Mouse (Mus musculus) lung, embryonic 15.5 days (tissue): Measurements from ENCODE around the gene Shc3. TPM values are rescaled to one million over a fixed set of nuclear protein-coding genes. Genes with fewer than 3 reads are reported as not detected.
A peak's percentile ranks its signal among the peaks of the same experiment; 100 is the strongest.

ENCODE experiments used
- ATAC-seq: fragments of 200-750 bp; cut with Nextera tagmentation; 2 replicates; pipeline ENCODE4 v1.8.0; 2017; ENCODE audit warnings: moderate number of reproducible peaks, borderline replicate concordance; ENCODE audit not compliant: low FRiP score, low TSS enrichment; ENCODE audit errors: extremely low read depth
- H3K27ac ChIP-seq: fragments of 300-500 bp; sonication (generic); 2 replicates; pipeline ENCODE4 v1.5.1; 2015; ENCODE audit warnings: moderate library complexity, mild to moderate bottlenecking, inconsistent platforms
- H3K27me3 ChIP-seq: fragments of 300-500 bp; sonication (generic); 2 replicates; pipeline ENCODE4 v1.6.1; 2015; ENCODE audit warnings: inconsistent platforms
- H3K36me3 ChIP-seq: fragments of 300-500 bp; sonication (generic); 2 replicates; pipeline ENCODE4 v1.6.1; 2015; ENCODE audit warnings: inconsistent platforms
- H3K4me1 ChIP-seq: fragments of 300-500 bp; sonication (generic); 2 replicates; pipeline ENCODE4 v1.6.1; 2015; ENCODE audit warnings: inconsistent platforms
- H3K4me2 ChIP-seq: fragments of 300-500 bp; sonication (generic); 2 replicates; pipeline ENCODE4 v1.6.1; 2015; ENCODE audit warnings: inconsistent platforms, mild to moderate bottlenecking, moderate library complexity
- H3K4me3 ChIP-seq: fragments of 300-500 bp; sonication (generic); 2 replicates; pipeline ENCODE4 v1.5.1; 2015; ENCODE audit warnings: mild to moderate bottlenecking, inconsistent platforms
- H3K9ac ChIP-seq: fragments of 300-500 bp; sonication (generic); 2 replicates; pipeline ENCODE4 v1.6.1; 2015; ENCODE audit warnings: inconsistent platforms
- H3K9me3 ChIP-seq: fragments of 300-500 bp; sonication (generic); 2 replicates; pipeline ENCODE4 v1.6.1; 2016; ENCODE audit warnings: inconsistent platforms
- WGBS: fragments of 180-500 bp; shearing (Covaris S2); methylation state at CpG from one replicate; pipeline ENCODE4 v1.1.7; 2015; 5-methylcytosine and 5-hydroxymethylcytosine counted together
- polyA plus RNA-seq: library from polyadenylated mRNA; unstranded; fragments of >200 nt; fragmentation: Nextera tagmentation; extraction: Ambion mirVana; gene quantifications from 2 replicates; pipeline ENCODE4 v1.2.1, GENCODE M21; 2015

Shc3 gene
- polyA plus RNA-seq, 1 experiment from 2014 or later = 0.25 TPM

DNA sequence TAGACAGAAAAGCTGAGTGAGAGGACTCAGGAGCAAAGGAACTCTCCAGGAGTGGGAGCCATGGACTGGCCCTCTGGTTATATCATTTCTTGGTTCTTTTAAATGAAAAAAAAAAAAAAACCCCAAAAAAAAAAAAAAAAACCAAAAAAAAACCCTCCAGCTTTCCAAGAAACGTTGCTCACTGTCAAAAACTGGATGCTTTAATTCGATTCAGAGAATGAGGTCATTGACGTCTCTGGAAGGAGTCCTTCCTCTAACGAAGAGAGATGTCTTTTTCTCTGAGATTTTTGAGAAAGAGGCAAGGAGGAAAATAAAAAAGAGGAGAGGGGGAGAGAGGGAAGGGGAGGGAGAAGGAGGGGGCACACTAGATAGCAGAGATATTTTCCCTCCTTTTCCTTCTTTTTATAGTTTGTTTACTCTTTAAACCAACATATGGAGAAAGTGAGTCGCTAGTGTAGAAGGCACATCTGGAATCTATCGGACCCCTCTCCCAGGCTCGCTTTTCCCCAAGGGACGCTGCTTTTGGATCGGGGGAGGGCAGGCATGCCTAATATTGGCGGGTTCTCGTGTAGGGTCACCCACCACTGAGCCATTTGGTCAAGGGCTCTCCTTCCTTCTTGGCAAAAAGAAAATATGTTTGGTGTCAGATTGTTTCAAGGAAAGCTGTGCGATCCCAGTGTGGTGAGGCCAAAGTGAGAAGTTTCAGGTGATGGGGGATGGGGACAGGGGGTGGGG lies 157.4 kb downstream of the Shc3 start:
- H3K4me3 ChIP-seq = peak overlapping the region; percentile 61
- no peaks in the 10 kb centered on the region for H3K9me3 ChIP-seq
- WGBS = 25% methylated on average over 12 of the region's 12 CpGs
- no peak for ATAC-seq
- peak overlapping the region; percentile 70 for H3K4me2 ChIP-seq
- H3K9ac ChIP-seq = peak overlapping the region; percentile 53
- H3K27me3 ChIP-seq = 0 out of 2 replicates have a peak, but pooled peaks cover 7% of the 10 kb centered on the region
- peaks cover 40% of the 10 kb centered on the region for H3K4me1 ChIP-seq
- peaks cover 15% of the 10 kb centered on the region for H3K36me3 ChIP-seq
- H3K27ac ChIP-seq = peak overlapping the region; percentile 86

DNA sequence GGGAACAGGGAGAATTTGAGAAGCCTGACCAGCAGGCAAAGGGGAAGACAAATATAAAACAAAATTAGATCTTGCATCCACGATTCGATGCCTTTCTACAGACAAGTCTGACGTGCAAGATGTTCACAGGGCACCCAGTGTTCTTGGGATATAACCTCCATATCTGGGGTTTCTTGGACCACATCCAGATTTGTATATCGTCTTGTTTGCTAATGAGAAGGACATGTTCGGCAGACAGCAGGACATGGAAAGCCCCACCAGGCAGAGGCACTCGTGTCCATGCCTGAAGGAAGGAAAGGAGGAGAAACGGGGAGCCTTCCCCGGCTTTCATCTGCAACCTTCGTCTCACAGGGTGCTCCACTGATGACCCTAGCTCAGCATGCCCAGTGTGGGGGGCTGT lies 158.0 kb downstream of the Shc3 start:
- ATAC-seq = no peak
- 37% methylated on average over 9 of the region's 9 CpGs for WGBS
- peak overlapping the region; percentile 53 for H3K9ac ChIP-seq
- H3K4me3 ChIP-seq = peak overlapping the region; percentile 61
- peak overlapping the region; percentile 70 for H3K4me2 ChIP-seq
- peaks cover 15% of the 10 kb centered on the region for H3K36me3 ChIP-seq
- H3K27me3 ChIP-seq = 0 out of 2 replicates have a peak, but pooled peaks cover 7% of the 10 kb centered on the region
- H3K4me1 ChIP-seq = peaks cover 34% of the 10 kb centered on the region
- peak overlapping the region; percentile 86 for H3K27ac ChIP-seq
- no peaks in the 10 kb centered on the region for H3K9me3 ChIP-seq

DNA sequence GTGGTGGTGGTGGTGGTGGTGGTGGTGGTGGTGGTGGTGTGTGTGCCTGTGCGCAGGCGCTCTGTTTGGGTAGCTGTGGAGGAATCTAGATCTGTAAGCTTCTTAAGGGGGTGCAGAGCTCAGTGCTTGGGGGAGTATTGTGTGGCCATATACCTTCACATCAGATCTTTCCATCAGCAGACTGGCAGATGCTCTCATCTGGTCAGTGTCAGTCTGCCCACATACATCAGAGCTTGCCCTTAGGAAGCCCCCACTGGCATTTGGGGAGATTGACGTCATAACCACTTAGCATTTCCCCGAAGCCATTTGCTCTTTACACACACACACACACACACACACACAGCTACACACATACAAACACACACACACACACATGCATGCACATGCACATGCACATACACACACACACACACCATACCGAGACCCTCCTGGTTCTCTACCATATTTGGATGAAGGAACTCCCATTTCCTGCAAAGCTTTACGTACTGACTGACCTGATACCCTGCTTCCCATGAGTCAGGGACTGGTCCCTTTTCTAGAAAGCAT lies 159.2 kb downstream of the Shc3 start:
- Histone ChIP-seq H3K9ac (peak overlapping the region; percentile 53), H3K4me1 (peaks cover 26% of the 10 kb centered on the region), H3K4me3 (peak overlapping the region; percentile 61), H3K27ac (peak overlapping the region; percentile 86), H3K27me3 (0 out of 2 replicates have a peak, but pooled peaks cover 7% of the 10 kb centered on the region), H3K9me3 (no peaks in the 10 kb centered on the region), H3K4me2 (peak overlapping the region; percentile 70), H3K36me3 (peaks cover 6% of the 10 kb centered on the region)
- ATAC-seq = no peak
- WGBS = 29% methylated on average over 6 of the region's 6 CpGs

DNA sequence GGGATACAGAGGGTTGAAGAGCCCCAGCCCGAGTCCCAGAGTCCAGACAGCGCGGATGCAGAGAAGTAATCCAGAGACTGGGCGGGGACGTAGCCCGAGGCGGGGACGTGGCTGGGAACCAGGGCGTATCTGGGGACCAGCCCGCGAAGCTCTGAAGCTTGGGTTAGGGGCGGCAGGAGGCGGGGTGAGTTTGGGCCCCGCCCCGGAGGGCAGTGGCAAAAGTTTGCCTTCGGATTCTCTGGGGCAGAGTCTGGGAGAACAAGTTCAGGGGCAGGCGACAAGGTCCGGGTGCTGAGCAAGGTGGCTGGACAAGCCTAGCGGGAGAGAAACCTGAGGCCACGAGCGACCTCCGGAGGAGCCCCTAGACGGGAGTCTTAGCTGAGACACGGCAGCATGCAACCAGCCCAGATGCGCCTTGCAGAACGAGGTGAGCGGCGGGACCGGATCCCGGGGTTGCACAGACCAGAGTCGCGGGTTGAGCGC lies 160.7 kb downstream of the Shc3 start, which contains the start of gene S1pr3:
Gene S1pr3, plus strand, starts transcription at position 121 of the 483 bp plus-strand sequence.
- 2% methylated on average over 33 of the region's 33 CpGs for WGBS

DNA sequence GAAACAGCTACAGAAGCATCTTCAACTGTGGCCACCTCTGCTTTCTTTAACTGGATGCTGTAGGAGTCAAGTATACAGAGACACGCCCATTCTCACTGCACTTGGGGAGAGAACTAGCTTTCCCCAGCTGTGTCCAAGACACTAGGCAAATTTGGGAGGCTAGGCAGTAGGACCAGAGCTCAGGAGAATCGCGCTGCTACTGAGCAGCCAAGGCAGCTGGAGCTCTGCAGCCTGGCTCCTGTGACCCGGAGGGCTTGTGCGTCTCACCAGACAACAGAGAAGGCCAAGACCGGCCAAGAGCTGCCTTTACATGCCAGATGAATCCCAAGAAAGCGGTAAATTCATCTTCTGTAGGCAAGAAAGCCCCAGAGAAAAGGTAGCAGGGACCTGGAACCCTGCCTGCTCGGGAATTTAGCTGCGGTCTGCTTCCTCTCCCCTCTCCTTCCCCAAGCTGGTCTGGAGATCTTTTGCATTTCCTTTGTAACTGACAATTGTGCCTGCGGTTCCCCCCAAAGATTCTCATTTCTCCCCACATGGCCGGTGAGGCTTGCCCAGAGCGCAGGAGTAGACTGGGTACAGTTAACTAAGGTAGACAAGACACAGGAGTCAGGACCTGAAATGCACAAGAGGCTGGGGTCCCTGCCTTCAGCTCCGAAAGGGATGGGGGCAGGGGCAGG lies 161.5 kb downstream of the Shc3 start:
- H3K27me3 ChIP-seq = 0 out of 2 replicates have a peak, but pooled peaks cover 7% of the 10 kb centered on the region
- H3K36me3 ChIP-seq = no peaks in the 10 kb centered on the region
- H3K4me3 ChIP-seq = peak overlapping the region; percentile 61
- H3K4me1 ChIP-seq = peaks cover 20% of the 10 kb centered on the region
- H3K4me2 ChIP-seq = peak overlapping the region; percentile 70
- no peaks in the 10 kb centered on the region for H3K9me3 ChIP-seq
- no peak for ATAC-seq
- WGBS = 28% methylated on average over 13 of the region's 13 CpGs
- peak overlapping the region; percentile 68 for H3K27ac ChIP-seq
- peak overlapping the region; percentile 70 for H3K9ac ChIP-seq

More for the DNA sequence above, 160.7 kb downstream of the Shc3 start, which contains the start of gene S1pr3:
- H3K9me3 ChIP-seq = no peaks in the 10 kb centered on the region
- peaks cover 28% of the 10 kb centered on the region for H3K4me1 ChIP-seq
- peak within 1 kb of the TSS; percentile 86 for H3K27ac ChIP-seq
- no peaks in the 10 kb centered on the region for H3K36me3 ChIP-seq
- H3K4me3 ChIP-seq = peak within 1 kb of the TSS; percentile 61
- H3K27me3 ChIP-seq = 0 out of 2 replicates have a peak, but pooled peaks cover 7% of the 10 kb centered on the region
- H3K4me2 ChIP-seq = peak within 1 kb of the TSS; percentile 70
- peak within 1 kb of the TSS; percentile 70 for H3K9ac ChIP-seq
- peak; percentile 88 for ATAC-seq

DNA sequence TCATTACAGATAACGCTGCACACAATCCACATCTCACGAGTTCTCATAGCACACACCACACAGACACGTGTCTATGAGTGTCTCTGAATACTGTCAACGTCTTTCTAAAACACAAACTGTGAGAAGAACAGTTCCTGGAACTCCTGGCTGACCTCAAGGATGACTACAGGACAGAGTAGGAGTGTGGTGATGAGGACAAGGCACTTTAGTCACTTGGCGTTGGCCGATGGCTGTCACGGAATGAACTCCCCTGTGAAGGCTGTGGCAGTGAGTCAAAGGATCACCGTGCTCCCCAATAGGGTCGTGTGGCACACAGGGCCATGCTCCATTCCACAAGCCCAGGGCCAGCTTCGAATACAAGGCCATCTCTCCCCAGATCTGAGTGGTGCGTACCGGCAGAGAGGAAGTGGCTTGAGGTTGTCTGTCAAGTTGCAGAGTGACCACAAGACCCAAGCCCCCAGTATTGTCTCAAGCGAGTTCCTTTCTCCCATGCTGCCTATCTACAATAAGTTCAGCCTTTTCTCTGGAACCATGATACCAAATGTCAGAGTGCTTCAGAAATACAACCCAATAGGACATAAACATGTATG lies 163.4 kb downstream of the Shc3 start:
- Histone ChIP-seq H3K9ac (no peak overlapping the region), H3K4me3 (no peak overlapping the region), H3K27ac (no peak overlapping the region), H3K4me1 (peaks cover 21% of the 10 kb centered on the region), H3K36me3 (no peaks in the 10 kb centered on the region), H3K9me3 (no peaks in the 10 kb centered on the region), H3K27me3 (0 out of 2 replicates have a peak, but pooled peaks cover 7% of the 10 kb centered on the region), H3K4me2 (no peak overlapping the region)
- WGBS = 49% methylated on average over 13 of the region's 13 CpGs
- ATAC-seq = no peak

DNA sequence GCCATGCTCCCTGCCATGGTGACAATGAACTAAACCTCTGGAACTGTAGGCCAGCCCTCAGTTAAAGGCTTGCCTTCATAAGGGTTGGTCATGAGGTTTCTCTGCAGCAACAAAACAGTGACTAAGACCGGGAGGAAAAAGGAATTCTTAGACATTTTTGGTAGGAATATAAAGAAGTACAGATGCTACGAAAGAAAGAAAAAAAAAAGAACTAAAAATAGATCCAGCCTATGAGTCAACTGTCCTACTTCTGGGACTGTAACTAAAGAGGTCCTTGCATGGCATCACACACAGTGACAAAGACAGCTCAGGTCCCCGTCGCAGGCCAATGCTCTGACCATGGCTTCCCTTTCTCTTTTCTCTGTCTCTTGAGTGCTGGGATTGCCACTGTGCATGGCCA lies 164.7 kb downstream of the Shc3 start:
- H3K27ac ChIP-seq = no peak overlapping the region
- peaks cover 27% of the 10 kb centered on the region for H3K4me1 ChIP-seq
- H3K4me2 ChIP-seq = no peak overlapping the region
- no peak overlapping the region for H3K4me3 ChIP-seq
- no peaks in the 10 kb centered on the region for H3K36me3 ChIP-seq
- H3K27me3 ChIP-seq = 0 out of 2 replicates have a peak, but pooled peaks cover 7% of the 10 kb centered on the region
- WGBS = 72% methylated on average over 4 of the region's 4 CpGs
- no peaks in the 10 kb centered on the region for H3K9me3 ChIP-seq
- no peak overlapping the region for H3K9ac ChIP-seq
- no peak for ATAC-seq

DNA sequence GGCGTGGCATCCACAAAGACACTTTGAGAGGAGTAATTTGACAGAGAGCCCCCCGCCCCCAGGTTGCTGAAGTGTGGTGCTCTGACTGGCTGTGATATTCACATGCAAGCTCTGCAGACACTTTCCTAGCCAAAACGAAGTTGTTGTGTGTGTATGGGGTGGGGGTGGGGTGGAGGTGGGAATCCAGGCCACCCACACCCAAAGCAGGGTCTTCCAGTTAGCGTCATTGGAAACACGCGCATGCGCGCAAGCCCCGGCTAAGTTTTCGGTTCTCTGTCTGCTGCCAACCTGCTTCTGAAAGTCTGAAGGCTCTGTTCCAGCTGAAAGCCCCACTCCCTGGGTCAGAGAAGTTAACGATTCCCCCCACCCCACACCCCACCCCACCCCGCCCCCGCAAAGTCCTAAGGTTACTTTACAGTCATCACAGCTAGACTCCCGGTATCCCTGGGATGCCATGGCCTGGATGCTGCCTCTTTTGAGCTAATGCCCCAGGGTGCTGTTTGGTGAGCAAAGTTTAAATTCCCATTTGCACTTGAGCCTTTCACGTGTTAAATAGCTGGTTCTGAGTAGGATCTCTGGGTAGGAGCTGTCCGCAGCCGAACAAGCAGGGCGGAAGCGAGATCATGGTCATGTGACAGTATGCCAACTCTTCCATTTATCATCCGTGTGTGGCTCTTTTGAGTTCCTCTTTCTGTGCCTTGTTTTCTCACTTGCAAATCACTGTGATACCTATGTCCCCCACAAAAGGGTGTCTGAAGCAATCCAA lies 168.3 kb downstream of the Shc3 start:
- Histone ChIP-seq H3K27ac (no peak overlapping the region), H3K4me3 (peak overlapping the region; percentile 30), H3K9me3 (no peaks in the 10 kb centered on the region), H3K27me3 (no peaks in the 10 kb centered on the region), H3K9ac (peak overlapping the region; percentile 31; the same call in 1 of the 2 replicates), H3K4me2 (peak overlapping the region; percentile 75), H3K4me1 (peaks cover 15% of the 10 kb centered on the region), H3K36me3 (no peaks in the 10 kb centered on the region)
- WGBS = 7% methylated on average over 20 of the region's 20 CpGs
- ATAC-seq = no peak

DNA sequence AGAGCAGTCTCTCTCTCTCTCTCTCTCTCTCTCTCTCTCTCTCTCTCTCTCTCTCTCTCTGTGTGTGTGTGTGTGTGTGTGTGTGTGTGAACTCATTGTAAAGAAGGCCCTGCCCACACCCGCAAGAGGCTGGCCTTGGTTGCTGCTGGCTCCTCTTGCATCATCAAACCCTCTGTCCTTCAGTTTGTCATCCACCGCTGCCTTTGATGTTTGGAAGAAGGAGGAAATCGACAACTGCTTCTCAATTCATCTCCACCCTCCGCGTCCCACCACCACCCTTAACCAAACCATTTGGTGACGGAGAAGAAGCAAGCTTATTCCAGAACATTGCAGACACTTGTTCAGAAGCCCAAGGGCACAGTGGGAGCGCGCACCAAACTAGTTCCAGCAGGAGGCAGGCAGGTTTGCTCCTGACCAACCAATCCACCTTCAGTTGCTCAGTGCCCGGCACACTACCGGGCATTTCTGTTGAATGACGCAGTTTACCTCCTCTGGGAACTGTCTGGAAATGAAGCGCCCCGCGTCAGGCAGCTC lies 169.0 kb downstream of the Shc3 start:
- ATAC-seq = no peak
- Histone ChIP-seq H3K9ac (peak overlapping the region; percentile 31; the same call in 1 of the 2 replicates), H3K27me3 (no peaks in the 10 kb centered on the region), H3K4me2 (peak overlapping the region; percentile 75), H3K4me3 (peak overlapping the region; percentile 30), H3K36me3 (no peaks in the 10 kb centered on the region), H3K27ac (no peak overlapping the region), H3K9me3 (no peaks in the 10 kb centered on the region), H3K4me1 (peaks cover 15% of the 10 kb centered on the region)
- 26% methylated on average over 14 of the region's 14 CpGs for WGBS

DNA sequence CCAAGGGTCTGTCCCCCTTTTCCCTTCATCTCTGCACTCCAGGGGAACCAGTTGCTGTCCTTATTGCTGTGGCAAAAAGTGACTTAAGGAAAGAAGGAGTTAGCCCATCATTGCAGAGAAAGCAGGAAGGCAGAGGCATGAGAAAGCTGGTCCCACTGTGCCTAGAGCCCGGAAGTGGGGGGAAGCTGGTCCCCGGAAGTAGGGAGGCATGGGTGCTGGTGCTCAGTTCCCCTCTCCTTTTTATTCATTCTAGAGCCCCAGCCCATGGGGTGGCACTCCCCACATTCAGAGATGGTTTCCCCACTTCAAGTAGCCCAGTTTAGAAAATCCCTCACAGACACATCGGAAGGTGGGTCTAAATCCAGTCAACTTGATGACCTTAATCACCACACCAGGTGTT lies 169.7 kb downstream of the Shc3 start:
- H3K9ac ChIP-seq = no peak overlapping the region
- H3K4me1 ChIP-seq = peaks cover 11% of the 10 kb centered on the region
- H3K36me3 ChIP-seq = no peaks in the 10 kb centered on the region
- no peaks in the 10 kb centered on the region for H3K9me3 ChIP-seq
- no peaks in the 10 kb centered on the region for H3K27me3 ChIP-seq
- no peak for ATAC-seq
- no peak overlapping the region for H3K4me2 ChIP-seq
- WGBS = 95% methylated on average over 3 of the region's 3 CpGs
- no peak overlapping the region for H3K4me3 ChIP-seq
- no peak overlapping the region for H3K27ac ChIP-seq

DNA sequence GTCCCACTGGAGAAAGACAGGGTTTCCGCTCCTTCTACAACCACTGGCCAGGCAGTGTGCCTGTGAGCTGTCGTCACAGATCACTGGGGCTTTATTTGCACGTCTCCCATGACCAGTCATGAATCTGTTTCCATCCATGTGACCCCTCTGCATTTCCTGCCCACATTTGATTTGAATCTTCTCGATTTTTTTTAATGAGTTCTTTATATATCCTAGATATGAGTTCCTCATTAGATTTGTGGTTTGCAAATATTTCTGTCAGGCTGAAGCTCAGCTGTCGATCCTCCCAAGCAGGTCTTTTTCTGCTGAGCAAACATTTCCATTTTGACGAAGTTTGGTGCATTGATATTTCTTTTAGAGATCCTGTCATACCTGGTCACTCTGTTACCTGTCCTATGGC lies 171.4 kb downstream of the Shc3 start:
- H3K36me3 ChIP-seq = no peaks in the 10 kb centered on the region
- WGBS = 64% methylated on average over 6 of the region's 6 CpGs
- H3K4me2 ChIP-seq = no peak overlapping the region
- no peaks in the 10 kb centered on the region for H3K27me3 ChIP-seq
- no peak overlapping the region for H3K27ac ChIP-seq
- H3K4me1 ChIP-seq = peaks cover 11% of the 10 kb centered on the region
- H3K4me3 ChIP-seq = no peak overlapping the region
- no peaks in the 10 kb centered on the region for H3K9me3 ChIP-seq
- H3K9ac ChIP-seq = no peak overlapping the region
- ATAC-seq = no peak
